Mouse (Mus musculus) heart, adult 8-10 months (tissue): ENCODE measurements around the gene Pabpn1. TPM values are rescaled to one million over a fixed set of nuclear protein-coding genes. Genes with fewer than 3 reads are reported as not detected.
A peak's percentile ranks its signal among the peaks of the same experiment; 100 is the strongest.
"Not testable (repeated sequence)": the region's sequence is repeated elsewhere in the genome, so short reads cannot be mapped to it uniquely, and the experiment has no call there.

Experiments used
- DNase-seq: peaks from one replicate; pipeline ENCODE4 v3.0.0; 2022; ENCODE audit warnings: low spot score
- total RNA-seq, 4 experiments: library from RNA; stranded (reverse); gene quantifications; 2 replicates each; pipeline ENCODE4 v1.2.4; 2022

Pabpn1 gene
- total RNA-seq, 4 experiments from 2014 or later: 37.3 to 54.4 (median 50.2) TPM

- no peak for DNase-seq
Observed at GRCm38 (mm10) chr14:54936831-54937160, 44.5 kb downstream of the Pabpn1 start.

- DNase-seq: no peak
Observed at GRCm38 (mm10) chr14:54937361-54938182, 45.3 kb downstream of the Pabpn1 start.

- no peak for DNase-seq
Observed at GRCm38 (mm10) chr14:54938431-54939219, 46.3 kb downstream of the Pabpn1 start.

- peak; percentile 80 for DNase-seq
Observed at GRCm38 (mm10) chr14:54939434-54940175, 47.3 kb downstream of the Pabpn1 start.

- no peak for DNase-seq
Observed at GRCm38 (mm10) chr14:54940176-54940530, 47.9 kb downstream of the Pabpn1 start.

- DNase-seq: no peak
Observed at GRCm38 (mm10) chr14:54941024-54941978, 49.0 kb downstream of the Pabpn1 start.

- no peak for DNase-seq
Observed at GRCm38 (mm10) chr14:54942479-54942878, 50.2 kb downstream of the Pabpn1 start.

GRCm38 (mm10) chr14:54943971-54944370, 51.7 kb downstream of the Pabpn1 start:
- DNase-seq: no peak

GRCm38 (mm10) chr14:54944939-54945338, 52.6 kb downstream of the Pabpn1 start:
- DNase-seq: no peak

GRCm38 (mm10) chr14:54945975-54946704, 53.8 kb downstream of the Pabpn1 start:
- DNase-seq: no peak

GRCm38 (mm10) chr14:54947008-54947407, 54.7 kb downstream of the Pabpn1 start:
- DNase-seq: not testable (repeated sequence)

Other genes with a start within 250 kb of the Pabpn1 start
- gene 1700123O20Rik, start 206.3 kb upstream of the Pabpn1 start, total RNA-seq: 10 to 100 TPM; 12.9 to 15.3 (median 13.3) TPM
- gene Acin1, start 205.6 kb upstream of the Pabpn1 start, total RNA-seq: 10 to 100 TPM; 63.8 to 81.1 (median 74.3) TPM
- gene Gm29776, start 193.7 kb upstream of the Pabpn1 start, total RNA-seq: not detected
- gene Cebpe, start 180.3 kb upstream of the Pabpn1 start, total RNA-seq: not detected
- 1 to 10 TPM; 1.5 to 2.3 (median 2.0) TPM for gene Slc7a8, start 110.6 kb upstream of the Pabpn1 start, total RNA-seq
- under 1 TPM in 3 of 4 experiments, not detected in 1; 0.25 to 0.49 (median 0.38) TPM for gene Rnf212b, start 78.4 kb upstream of the Pabpn1 start, total RNA-seq
- gene Homez, start 21.5 kb upstream of the Pabpn1 start, total RNA-seq: 1 to 10 TPM; 6.4 to 9.8 (median 7.5) TPM
- gene Ppp1r3e, start 14.9 kb upstream of the Pabpn1 start, total RNA-seq: 1 to 10 TPM; 2.9 to 4.2 (median 3.3) TPM
- gene Bcl2l2, start 9.1 kb upstream of the Pabpn1 start, total RNA-seq: 10 to 100 TPM; 44.7 to 52.4 (median 45.5) TPM
- gene Gm20521, start 9.1 kb upstream of the Pabpn1 start, total RNA-seq: 10 to 100 TPM in 1 of 4 experiments, 1 to 10 TPM in 3; 3.4 to 11.8 (median 7.9) TPM
- 1 to 10 TPM; 1.7 to 3.6 (median 2.6) TPM for gene Slc22a17, start 20.6 kb downstream of the Pabpn1 start, total RNA-seq
- gene Efs, start 33.6 kb downstream of the Pabpn1 start, total RNA-seq: 1 to 10 TPM; 1.6 to 2.6 (median 2.2) TPM
- gene Il25, start 40.2 kb downstream of the Pabpn1 start, total RNA-seq: not detected
- gene Cmtm5, start 43.8 kb downstream of the Pabpn1 start, total RNA-seq: 1 to 10 TPM in 1 of 4 experiments, under 1 TPM in 1, not detected in 2; 0.41 to 1.2 TPM
- gene Myh6, start 74.4 kb downstream of the Pabpn1 start, total RNA-seq: over 10,000 TPM; 18,156 to 23,973 (median 22,335) TPM
- gene Gm17428, start 84.4 kb downstream of the Pabpn1 start, total RNA-seq: not detected
- 1,000 to 10,000 TPM; 1,453 to 2,519 (median 2,136) TPM for gene Myh7, start 102.1 kb downstream of the Pabpn1 start, total RNA-seq
- 10 to 100 TPM; 22.3 to 31.5 (median 25.9) TPM for gene Ngdn, start 123.0 kb downstream of the Pabpn1 start, total RNA-seq
- 1 to 10 TPM; 4.8 to 5.6 (median 4.9) TPM for gene Zfhx2, start 199.8 kb downstream of the Pabpn1 start, total RNA-seq
- gene Thtpa, start 202.3 kb downstream of the Pabpn1 start, total RNA-seq: 10 to 100 TPM; 11.5 to 17.0 (median 14.0) TPM
- gene Ap1g2, start 214.1 kb downstream of the Pabpn1 start, total RNA-seq: 1 to 10 TPM; 2.7 to 4.5 (median 4.1) TPM
- under 1 TPM in 3 of 4 experiments, not detected in 1; 0.09 to 0.17 (median 0.09) TPM for gene Jph4, start 224.4 kb downstream of the Pabpn1 start, total RNA-seq